Mouse (Mus musculus) embryonic fibroblast, embryonic 13.5 days (primary cell): ENCODE results near the gene Ccdc142.
A peak's percentile ranks its signal among the peaks of the same experiment; 100 is the strongest.

Source experiments
- CTCF ChIP-seq: IDR thresholded peaks from 2 replicates; pipeline ENCODE4 v1.5.1; 2011; ENCODE audit warnings: mild to moderate bottlenecking, control low read depth, low read length, moderate library complexity, borderline replicate concordance; ENCODE audit not compliant: insufficient read depth
- POLR2A ChIP-seq: IDR thresholded peaks from 2 replicates; pipeline ENCODE4 v1.6.1; 2011; ENCODE audit warnings: low read depth, mild to moderate bottlenecking, control low read depth, low read length, moderate library complexity

DNA sequence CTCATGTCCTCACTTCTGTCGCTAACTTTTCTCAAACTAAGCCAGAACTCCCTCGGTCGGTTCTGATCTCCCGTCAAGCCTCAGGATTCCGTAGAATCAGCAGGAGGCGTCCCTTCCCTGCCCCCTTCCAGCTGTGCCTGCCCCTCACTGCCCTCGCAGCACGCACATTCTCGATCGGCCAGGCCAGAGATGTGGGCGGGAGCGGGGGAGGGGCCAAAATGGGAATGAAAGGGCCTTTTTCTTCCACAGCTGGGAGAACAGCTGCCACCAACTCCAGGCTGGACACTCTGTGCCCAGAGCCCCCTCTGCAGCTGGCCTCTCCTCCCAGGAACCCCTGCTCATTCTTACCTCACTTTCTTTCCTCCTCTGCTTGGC is 36.2 kb downstream of the Ccdc142 start:
- TF ChIP-seq CTCF: no peak
- peak; percentile 92 for TF ChIP-seq POLR2A
